Mouse (Mus musculus): ENCODE measurements around the gene Pik3ap1.
"Not testable (repeated sequence)": the region's sequence is repeated elsewhere in the genome, so short reads cannot be mapped to it uniquely, and the experiment has no call there.

Pik3ap1 gene

DNA sequence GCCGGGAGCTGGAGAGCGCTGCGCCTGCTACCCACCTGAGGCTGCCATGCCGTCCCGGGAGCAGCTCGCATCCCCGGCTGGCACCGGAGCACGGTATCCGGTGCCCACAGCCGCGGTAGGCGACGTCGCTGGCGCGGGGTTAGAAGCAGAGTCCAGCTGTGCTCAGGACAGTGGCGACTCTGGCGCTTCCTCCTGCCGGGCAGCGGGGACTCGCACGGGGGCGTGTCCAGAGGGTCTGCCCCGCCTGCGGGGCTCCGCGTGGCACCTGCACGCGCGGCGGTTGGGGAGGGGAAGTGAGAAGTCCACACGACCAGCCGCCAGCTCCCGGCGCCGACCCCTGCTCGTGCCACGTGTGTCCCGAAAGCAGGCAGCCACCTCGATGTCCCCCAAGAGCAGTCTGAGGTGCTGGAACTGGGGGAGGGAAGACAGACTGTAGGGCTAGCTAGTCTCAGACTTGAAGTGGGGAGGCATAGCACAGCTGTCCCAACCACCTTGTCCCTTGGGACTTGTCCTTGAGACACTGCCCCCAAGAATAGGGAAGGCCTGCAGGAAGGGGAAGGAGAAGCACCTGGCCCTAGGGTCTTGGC is at the start of gene Pik3ap1:
Pik3ap1 (minus strand) TSS at position 181 of the 587 bp plus-strand sequence.
- DNase-seq (ENCODE audit: low read depth, low spot score) = no peak

- DNase-seq (ENCODE audit: low read depth, low spot score) = not testable (repeated sequence)
Measured at GRCm38 (mm10) chr19:41431512-41432164, 46.7 kb upstream of the Pik3ap1 start.

DNA sequence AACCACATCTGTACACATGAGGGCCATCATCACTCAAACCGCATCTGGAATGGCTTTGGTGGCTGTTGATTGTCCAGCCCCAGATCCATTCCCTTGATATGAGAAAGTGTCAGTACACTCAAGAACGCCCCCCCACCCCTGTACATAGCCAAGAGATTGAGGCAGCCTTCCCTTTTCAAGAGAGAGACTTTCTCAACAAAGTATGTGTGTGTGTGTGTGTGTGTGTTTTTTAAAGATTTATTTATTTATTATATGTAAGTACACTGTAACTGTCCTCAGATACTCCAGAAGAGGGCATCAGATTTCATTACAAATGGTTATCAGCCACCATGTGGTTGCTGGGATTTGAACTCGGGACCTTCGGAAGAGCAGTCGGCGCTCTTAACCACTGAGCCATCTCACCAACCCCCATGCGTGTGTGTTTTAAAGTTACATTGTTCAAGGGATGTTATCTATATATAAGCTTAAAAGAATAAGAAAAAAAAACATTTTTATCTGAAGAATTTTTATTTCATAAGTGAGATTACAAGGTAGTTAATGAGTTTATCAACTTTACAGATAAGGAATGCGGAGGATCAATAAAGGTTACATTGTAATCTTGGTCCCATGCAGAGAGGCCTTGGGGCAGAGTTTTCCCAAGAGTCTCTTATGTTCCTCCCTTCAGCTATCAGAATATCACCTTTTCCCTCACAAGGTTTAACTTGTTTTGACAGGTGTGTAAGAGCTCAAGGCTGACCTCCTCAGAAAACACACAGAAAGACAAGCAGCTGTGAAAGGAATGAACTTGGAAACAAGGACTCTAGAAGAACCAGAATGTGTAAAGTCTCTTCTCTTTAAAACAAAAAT is 41.2 kb upstream of the Pik3ap1 start:
- DNase-seq (ENCODE audit: low read depth, low spot score) = not testable (repeated sequence)

GRCm38 (mm10) chr19:41421264-41421663 is 36.4 kb upstream of the Pik3ap1 start:
- DNase-seq (ENCODE audit: low read depth, low spot score) = no peak

DNA sequence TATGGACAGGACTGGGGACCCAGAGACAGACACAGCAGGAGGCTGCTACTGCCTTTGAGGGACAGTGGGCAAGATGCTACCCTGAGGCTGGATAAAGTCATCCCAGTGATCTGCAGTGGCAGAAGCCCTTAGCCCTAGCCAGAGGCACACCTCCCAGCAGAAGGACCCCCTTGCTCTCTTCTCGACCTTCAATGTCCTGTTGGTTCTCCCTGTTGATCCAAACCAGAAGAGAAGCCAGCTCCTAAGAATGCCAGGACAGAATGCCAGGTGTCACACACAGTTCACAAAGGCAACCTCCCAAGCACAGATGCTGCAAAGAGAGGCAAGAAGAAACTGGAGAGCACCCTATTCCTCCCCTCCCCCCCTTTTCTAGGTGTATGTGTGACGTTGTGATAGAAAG is 33.9 kb upstream of the Pik3ap1 start:
- no peak for DNase-seq (ENCODE audit: low read depth, low spot score)

- no peak for DNase-seq (ENCODE audit: low read depth, low spot score)
Measured at GRCm38 (mm10) chr19:41417995-41418394, 33.1 kb upstream of the Pik3ap1 start.

DNA sequence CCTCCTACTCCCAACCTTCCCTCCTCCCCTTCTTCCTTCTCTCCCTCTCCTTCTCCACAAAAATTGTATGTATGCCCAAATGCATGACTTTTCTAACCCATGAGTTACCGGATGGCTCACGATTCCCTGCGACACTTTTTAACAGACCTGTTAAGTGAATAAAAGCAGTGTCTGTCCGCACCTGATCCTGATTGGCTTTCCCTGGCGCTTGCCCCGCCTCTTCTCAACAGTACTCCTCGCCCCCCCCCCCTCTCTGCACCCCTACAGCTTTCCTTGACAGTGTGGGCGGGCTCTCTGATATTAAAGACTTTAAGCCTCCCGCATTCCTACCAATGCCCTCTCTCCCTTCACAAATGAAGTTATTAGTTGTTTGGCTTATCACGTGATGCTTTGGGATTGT is 31.3 kb upstream of the Pik3ap1 start:
- DNase-seq (ENCODE audit: low read depth, low spot score) = no peak

- no peak for DNase-seq (ENCODE audit: low read depth, low spot score)
Measured at GRCm38 (mm10) chr19:41402603-41403002, 17.7 kb upstream of the Pik3ap1 start.

- no peak for DNase-seq (ENCODE audit: low read depth, low spot score)
Measured at GRCm38 (mm10) chr19:41390856-41391255, 6.0 kb upstream of the Pik3ap1 start.

DNA sequence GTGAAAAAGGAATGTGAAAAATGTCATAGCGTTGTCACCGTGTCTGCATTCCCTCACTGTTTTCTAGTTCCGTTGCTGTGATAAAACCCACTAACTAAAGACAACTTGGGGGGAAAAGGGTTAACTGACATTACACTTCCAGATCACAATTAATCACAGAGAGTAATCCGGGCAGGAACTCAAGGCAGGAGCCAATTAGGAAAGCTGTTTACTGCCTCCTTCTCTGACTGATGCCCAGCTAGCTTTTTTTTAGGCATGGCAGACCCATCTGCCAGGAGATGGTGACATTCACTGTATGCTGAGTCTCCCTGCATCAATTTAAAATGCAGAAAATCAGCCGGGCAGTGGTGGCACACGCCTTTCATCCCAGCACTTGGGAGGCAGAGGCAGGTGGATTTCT is 4.4 kb upstream of the Pik3ap1 start:
- no peak for DNase-seq (ENCODE audit: low read depth, low spot score)

DNA sequence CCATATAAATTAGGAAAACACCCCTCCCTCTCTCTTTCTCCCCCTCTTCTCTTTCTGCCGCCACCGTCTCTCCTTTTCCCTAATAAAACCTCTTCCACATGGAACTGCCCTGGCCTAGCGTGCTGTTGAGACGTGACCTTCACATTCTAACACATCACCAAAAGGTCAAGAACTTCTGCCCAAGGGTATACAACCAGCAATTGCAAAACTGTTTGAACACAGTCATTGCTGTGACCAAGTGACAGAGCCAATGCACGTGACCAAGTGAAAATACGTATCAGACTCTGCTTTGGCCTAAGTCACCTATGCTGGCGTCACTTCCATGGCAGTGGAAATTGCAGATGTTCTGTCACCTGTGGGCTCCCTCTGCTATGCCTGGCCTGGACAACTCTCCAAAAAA is 3.3 kb upstream of the Pik3ap1 start:
- no peak for DNase-seq (ENCODE audit: low read depth, low spot score)

GRCm38 (mm10) chr19:41387262-41387661 is 2.4 kb upstream of the Pik3ap1 start:
- no peak for DNase-seq (ENCODE audit: low read depth, low spot score)

GRCm38 (mm10) chr19:41384406-41384851 is 473 bp downstream of the Pik3ap1 start:
- DNase-seq (ENCODE audit: low read depth, low spot score) = peak; percentile 49

- no peak for DNase-seq (ENCODE audit: low read depth, low spot score)
Measured at GRCm38 (mm10) chr19:41382391-41382978, 2.4 kb downstream of the Pik3ap1 start.

DNA sequence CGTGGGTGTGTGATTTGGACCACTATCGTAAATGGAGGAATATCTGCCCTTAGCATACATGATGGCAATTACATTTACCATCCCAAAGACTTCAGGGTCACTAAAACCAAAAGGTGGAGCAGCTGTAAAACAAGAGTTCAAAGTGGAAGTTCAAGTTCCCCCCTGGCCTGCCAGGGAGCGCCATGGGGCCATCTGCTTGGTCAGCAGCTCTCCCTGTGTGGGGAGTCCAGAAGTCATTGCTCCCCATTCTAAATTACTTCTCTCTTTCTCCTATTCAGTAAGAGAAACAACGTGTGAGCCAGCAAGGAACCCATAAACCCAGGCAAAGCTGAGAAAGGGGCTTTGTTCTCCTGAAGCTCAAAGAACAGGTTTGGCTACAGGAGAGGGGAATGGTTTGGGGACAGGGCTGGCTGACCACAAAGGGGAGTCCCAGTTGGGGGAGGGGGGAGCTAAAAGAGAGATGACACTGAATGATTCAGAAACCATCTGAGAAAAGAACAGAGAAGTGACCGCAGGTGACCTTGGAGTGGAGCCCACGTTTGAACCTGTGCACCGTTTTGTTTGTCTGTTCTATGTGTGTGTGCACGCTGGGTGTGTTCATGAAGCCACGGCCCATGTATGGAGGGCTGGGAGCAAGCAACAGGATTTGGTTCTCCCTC is 3.2 kb downstream of the Pik3ap1 start:
- DNase-seq (ENCODE audit: low read depth, low spot score) = no peak

DNA sequence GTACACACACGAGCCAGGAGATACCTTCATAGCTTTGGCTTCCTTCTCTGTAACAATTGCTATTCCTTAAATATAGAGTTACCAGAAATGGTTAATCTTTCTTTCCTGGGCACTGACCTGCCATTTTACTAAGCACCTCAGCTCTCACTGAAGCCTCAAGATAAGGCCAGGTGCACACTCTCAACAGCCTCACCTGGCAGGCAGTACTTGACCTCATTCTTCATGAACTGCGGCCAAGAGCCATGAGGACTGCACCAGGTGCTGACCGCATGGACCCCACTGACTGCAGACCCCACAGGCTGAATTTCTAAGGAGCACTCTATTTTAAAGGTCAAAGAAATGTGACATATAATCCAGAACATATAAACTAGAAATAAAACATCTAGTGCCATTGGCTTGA is 5.7 kb downstream of the Pik3ap1 start:
- DNase-seq (ENCODE audit: low read depth, low spot score) = no peak

DNA sequence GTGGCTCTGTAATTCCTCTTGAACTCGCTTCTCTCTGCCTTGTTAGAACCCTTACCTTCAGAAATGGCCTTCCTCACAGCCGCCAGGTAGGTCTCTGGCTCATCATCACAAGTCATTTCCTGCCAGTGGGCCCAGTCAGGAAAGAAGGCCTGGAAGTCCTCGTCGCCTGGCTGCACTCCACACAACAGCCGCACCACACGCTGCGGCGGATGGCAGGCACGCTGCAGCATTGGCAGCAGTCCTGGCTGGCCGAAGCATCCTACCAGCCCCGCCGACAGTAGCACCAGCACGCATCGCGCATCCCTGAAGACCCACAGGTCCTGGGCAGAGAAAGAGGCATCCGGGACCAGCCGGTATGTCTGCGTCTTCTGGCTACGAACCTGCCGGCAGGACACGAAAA is 9.1 kb downstream of the Pik3ap1 start:
- DNase-seq (ENCODE audit: low read depth, low spot score) = no peak

DNA sequence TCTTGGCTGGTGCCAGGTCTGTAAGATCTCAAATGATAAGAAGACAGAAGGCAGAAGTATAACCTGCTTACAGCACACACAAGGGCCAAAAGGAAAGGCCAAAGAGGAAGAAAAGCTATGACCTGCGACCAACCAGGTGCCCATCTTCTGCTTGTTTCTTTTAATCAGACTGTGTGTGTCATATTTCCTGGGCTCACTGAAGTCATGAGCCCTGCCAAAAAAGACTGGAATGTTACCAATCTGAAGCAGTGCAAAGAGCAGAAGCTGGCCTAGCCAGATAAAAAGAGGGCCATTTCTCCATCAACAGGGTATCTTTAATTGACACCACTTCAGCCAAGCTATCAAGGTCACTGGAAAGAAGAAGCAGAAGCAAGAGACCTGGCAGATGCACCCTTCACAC is 9.8 kb downstream of the Pik3ap1 start:
- no peak for DNase-seq (ENCODE audit: low read depth, low spot score)

DNA sequence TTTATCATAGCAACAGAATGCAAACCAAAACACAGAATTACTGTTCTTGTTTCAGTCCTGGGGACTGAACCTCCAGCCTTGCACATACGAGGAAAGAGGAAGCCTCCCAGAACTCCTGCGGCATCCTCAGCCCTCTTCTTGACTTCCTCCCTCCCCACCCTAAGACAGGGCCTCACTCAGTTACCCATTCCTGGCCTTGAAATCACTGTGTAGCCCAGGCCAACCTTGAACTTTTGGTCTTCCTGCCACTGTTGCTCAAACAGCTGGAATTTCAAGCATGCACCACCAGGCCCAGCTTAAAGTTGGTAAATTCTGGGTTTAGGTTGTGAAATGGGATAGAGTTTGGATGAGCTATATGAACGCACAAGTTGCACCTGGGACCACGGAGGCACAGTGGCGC is 10.2 kb downstream of the Pik3ap1 start:
- no peak for DNase-seq (ENCODE audit: low read depth, low spot score)

GRCm38 (mm10) chr19:41372322-41372721 is 12.6 kb downstream of the Pik3ap1 start:
- no peak for DNase-seq (ENCODE audit: low read depth, low spot score)

DNA sequence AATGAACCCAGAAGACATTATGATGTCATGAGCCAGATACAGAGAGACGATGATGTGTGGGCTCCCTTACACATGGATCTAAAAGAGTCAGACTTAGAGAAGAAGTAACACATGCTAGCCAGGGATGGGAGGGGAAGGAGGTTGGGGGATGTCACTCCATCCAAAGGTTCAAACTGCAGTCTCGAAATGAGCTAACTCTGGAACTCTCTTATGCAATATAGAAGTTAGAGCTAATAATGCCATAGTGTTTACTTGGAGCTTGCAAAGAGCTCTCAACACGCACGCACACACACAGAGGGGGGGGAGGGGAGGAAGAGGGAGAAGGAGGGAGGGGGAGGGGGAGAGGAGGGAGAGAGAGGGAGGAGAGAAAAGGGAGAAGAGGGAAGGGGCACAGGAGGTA is 13.5 kb downstream of the Pik3ap1 start:
- no peak for DNase-seq (ENCODE audit: low read depth, low spot score)

Measured in forelimb bud, embryonic 11.5 days (tissue).